Mouse (Mus musculus): ENCODE data around the gene H1fx.
"Not testable (repeated sequence)": the region's sequence is repeated elsewhere in the genome, so short reads cannot be mapped to it uniquely, and the experiment has no call there.

- not testable (repeated sequence) for TF ChIP-seq CTCF (IDR thresholded peaks at IDR 0.05; ENCODE audit: insufficient read depth, low read length); POLR2A (IDR thresholded peaks at IDR 0.05; ENCODE audit: borderline replicate concordance, extremely low read depth, low read depth, low read length)
These were observed 29.7 kb upstream of the H1fx start for GRCm38 (mm10) chr6:88011106-88011505.

Measured in lung, adult 2 months (tissue).